Mouse (Mus musculus) embryonic facial prominence, embryonic 15.5 days (tissue): Measurements from ENCODE around the gene Slc16a1. TPM values are rescaled to one million over a fixed set of nuclear protein-coding genes. Genes with fewer than 3 reads are reported as not detected.
"Not testable (repeated sequence)": the region's sequence is repeated elsewhere in the genome, so short reads cannot be mapped to it uniquely, and the experiment has no call there.

Experiments used
- ATAC-seq: fragments of 200-750 bp; cut with Nextera tagmentation; 2 replicates; pipeline ENCODE4 v1.8.0; 2017; ENCODE audit warnings: low read depth, moderate TSS enrichment; ENCODE audit not compliant: insufficient number of reproducible peaks, low FRiP score, low TSS enrichment
- H3K27ac ChIP-seq: fragments of 300-500 bp; sonication (generic); replicated peaks from 2 replicates; pipeline ENCODE4 v1.5.1; 2015; ENCODE audit warnings: mild to moderate bottlenecking, inconsistent platforms
- H3K27me3 ChIP-seq: fragments of 300-500 bp; sonication (generic); 2 replicates; pipeline ENCODE4 v1.6.1; 2015; ENCODE audit warnings: inconsistent platforms
- H3K36me3 ChIP-seq: fragments of 300-500 bp; sonication (generic); 2 replicates; pipeline ENCODE4 v1.6.1; 2015; ENCODE audit warnings: mild to moderate bottlenecking, inconsistent platforms
- H3K4me1 ChIP-seq: fragments of 300-500 bp; sonication (generic); 2 replicates; pipeline ENCODE4 v1.6.1; 2015; ENCODE audit warnings: inconsistent platforms
- H3K4me2 ChIP-seq: fragments of 300-500 bp; sonication (generic); replicated peaks from 2 replicates; pipeline ENCODE4 v1.6.1; 2015; ENCODE audit warnings: mild to moderate bottlenecking, inconsistent platforms
- H3K4me3 ChIP-seq: fragments of 300-500 bp; sonication (generic); replicated peaks from 2 replicates; pipeline ENCODE4 v1.5.1; 2015; ENCODE audit warnings: mild to moderate bottlenecking, inconsistent platforms
- H3K9ac ChIP-seq: fragments of 300-500 bp; sonication (generic); 2 replicates; pipeline ENCODE4 v1.6.1; 2015; ENCODE audit warnings: inconsistent platforms
- H3K9me3 ChIP-seq: fragments of 300-500 bp; sonication (generic); replicated peaks from 2 replicates; pipeline ENCODE4 v1.6.1; 2016; ENCODE audit warnings: inconsistent platforms
- WGBS: fragments of 180-500 bp; shearing (Covaris S2); methylation state at CpG from one replicate; pipeline ENCODE4 v1.1.7; 2015; 5-methylcytosine and 5-hydroxymethylcytosine counted together
- polyA plus RNA-seq: library from polyadenylated mRNA; unstranded; fragments of >200 nt; fragmentation: Nextera tagmentation; extraction: Ambion mirVana; gene quantifications from 2 replicates; pipeline ENCODE4 v1.2.1, GENCODE M21; 2015

Gene Slc16a1
- polyA plus RNA-seq, 1 experiment from 2014 or later: 31.0 TPM

DNA sequence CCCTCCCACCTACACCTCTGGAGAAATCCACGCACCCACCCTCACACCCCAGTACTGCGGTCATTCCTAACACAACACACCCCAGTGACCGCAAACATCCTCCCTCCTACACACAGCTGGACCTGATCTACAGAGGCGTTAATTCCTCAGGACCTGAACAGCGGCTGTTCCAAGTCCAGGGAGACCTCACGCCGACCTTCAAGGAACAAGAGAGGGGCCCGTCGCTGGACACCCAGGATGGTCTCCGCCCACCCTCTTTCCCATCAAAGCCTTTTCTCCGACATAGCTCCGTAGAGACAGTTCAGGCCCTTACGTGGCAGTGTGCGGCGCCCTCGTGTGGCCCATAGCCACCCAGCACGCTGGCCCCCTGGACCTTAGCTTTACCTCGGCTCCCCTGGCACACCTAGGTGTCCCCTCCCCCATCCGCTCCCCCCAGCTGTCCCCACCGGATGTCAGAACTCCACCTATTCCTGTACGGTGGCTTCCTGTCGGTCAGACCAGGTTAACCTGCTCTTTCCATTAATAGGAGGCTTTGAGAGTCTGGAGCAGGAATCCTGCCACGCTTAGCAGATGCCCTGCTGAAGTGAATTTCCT, 36.9 kb downstream of the Slc16a1 start:
- peak overlapping the region; percentile 46 for H3K4me3 ChIP-seq
- no peaks in the 10 kb centered on the region for H3K36me3 ChIP-seq
- H3K4me1 ChIP-seq: peaks cover 33% of the 10 kb centered on the region
- H3K27ac ChIP-seq: no peak overlapping the region
- peak; percentile 58; the same call in 1 of the 2 replicates for ATAC-seq
- H3K4me2 ChIP-seq: peak overlapping the region; percentile 84
- 3% methylated on average over 23 of the region's 23 CpGs for WGBS
- H3K9me3 ChIP-seq: no peaks in the 10 kb centered on the region
- 0 out of 2 replicates have a peak overlapping the region, but pooled peaks have one; percentile 21 for H3K9ac ChIP-seq
- no peaks in the 10 kb centered on the region for H3K27me3 ChIP-seq

DNA sequence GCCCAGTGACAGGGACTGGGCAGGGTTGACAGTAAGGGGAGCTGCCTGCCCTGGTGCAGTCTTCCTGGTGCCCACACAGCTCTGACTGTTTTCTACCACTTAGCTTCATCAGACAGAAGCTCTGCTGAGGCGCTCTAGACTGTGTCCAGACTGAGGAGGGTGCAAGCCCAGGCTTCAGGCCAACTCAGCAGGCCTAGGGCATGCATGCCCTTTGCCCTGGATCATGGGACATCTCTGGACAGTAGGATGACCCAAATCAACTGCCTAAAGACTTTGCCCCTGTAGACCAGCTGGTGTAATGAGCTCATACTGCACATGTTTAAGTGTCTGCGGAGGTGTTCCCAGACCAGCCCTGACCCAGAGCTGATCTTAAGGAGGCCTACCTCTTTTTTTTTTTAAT, 39.3 kb downstream of the Slc16a1 start:
- Histone ChIP-seq H3K36me3 (no peaks in the 10 kb centered on the region), H3K4me3 (no peak overlapping the region), H3K27me3 (no peaks in the 10 kb centered on the region), H3K9ac (no peak overlapping the region), H3K4me1 (peaks cover 17% of the 10 kb centered on the region), H3K27ac (no peak overlapping the region), H3K9me3 (no peaks in the 10 kb centered on the region), H3K4me2 (no peak overlapping the region)
- WGBS: 100% methylated on average over 2 of the region's 2 CpGs
- ATAC-seq: no peak

DNA sequence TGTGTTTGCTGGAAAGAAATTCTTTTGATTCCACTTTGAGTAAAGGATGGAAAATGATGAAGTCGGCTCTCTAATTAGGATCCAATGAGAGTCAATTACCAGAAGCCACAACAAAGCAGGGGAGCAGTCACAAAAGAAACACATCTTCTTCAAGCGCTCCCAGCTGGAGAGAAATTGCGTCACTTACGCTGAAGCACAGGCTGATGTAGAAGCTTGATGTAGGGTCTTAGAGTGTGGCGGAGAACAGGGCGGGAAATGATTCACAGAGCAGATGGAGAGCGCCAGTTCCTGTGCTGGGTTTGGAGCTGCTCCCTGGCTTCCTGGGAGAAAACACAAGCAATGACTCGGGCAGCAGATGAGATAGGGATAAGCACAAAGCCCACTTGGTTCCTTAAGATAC, 40.4 kb downstream of the Slc16a1 start:
- no peak overlapping the region for H3K9ac ChIP-seq
- no peak for ATAC-seq
- 66% methylated on average over 8 of the region's 8 CpGs for WGBS

GRCm38 (mm10) chr3:104682671-104683504, 44.4 kb downstream of the Slc16a1 start:
- H3K27me3 ChIP-seq: no peaks in the 10 kb centered on the region
- no peak overlapping the region for H3K4me2 ChIP-seq
- WGBS: 50% methylated on average over 11 of the region's 11 CpGs
- ATAC-seq: peak; percentile 43; the same call in 1 of the 2 replicates
- no peak overlapping the region for H3K9ac ChIP-seq
- no peaks in the 10 kb centered on the region for H3K4me1 ChIP-seq
- no peaks in the 10 kb centered on the region for H3K36me3 ChIP-seq
- no peak overlapping the region for H3K4me3 ChIP-seq
- no peak overlapping the region for H3K27ac ChIP-seq
- H3K9me3 ChIP-seq: no peaks in the 10 kb centered on the region

More for the DNA sequence above, 40.4 kb downstream of the Slc16a1 start:
- H3K27ac ChIP-seq: no peak overlapping the region
- no peaks in the 10 kb centered on the region for H3K9me3 ChIP-seq
- no peaks in the 10 kb centered on the region for H3K36me3 ChIP-seq
- H3K4me1 ChIP-seq: peaks cover 17% of the 10 kb centered on the region
- no peak overlapping the region for H3K4me3 ChIP-seq
- H3K27me3 ChIP-seq: no peaks in the 10 kb centered on the region
- H3K4me2 ChIP-seq: no peak overlapping the region

DNA sequence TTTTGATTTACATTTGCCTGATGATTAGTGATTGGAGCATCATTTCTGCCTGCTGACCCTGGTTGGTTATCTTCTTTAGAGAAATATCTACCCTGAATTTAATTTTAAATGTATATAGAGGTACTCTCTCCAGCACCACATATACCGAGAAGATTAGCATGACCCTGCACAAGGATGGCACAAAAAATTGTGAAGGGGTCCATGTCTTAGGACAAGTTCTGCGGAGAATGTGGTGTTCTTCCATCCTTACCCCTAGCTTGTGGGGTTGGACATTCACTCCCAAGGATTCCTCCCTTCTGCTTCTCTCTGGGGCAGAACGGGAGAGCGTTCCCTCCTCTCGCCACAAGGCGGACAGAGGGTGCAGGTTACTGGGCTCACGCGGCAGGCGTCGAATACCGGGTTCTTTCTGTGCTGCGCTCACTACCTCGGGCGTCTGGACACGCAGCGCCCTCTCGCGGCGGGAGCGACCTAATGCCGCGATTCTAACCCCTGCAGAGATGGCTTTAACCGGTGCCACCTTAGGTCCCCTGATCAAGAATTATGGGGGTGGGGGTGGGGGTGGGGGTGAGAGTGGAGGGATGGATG, 62.4 kb downstream of the Slc16a1 start:
- Histone ChIP-seq H3K36me3 (no peaks in the 10 kb centered on the region), H3K4me3 (no peak overlapping the region), H3K27me3 (no peaks in the 10 kb centered on the region), H3K4me1 (0 out of 2 replicates have a peak, but pooled peaks cover 4% of the 10 kb centered on the region), H3K27ac (no peak overlapping the region), H3K9ac (no peak overlapping the region), H3K9me3 (no peaks in the 10 kb centered on the region), H3K4me2 (no peak overlapping the region)
- ATAC-seq: peak; percentile 69
- WGBS: 4% methylated on average over 23 of the region's 23 CpGs

DNA sequence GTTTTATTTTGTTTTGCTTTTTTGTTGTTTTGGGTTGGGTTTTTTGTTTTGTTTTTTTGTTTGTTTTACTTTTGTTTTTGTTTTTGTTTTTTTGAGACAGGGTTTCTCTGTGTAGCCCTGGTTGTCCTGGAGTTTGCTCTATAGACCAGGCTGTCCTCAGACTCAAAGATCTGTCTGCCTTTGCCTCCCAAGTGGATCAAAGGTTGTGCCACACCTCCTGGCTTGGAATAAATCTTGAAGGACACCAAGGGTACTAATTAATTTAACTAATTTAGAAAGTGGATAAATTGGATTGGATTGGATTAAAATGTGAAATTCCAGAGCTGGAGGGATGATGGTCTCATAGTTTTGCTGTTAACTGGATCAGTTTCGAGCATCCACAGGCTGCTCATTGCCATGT, 63.3 kb downstream of the Slc16a1 start:
- no peak for ATAC-seq
- H3K27ac ChIP-seq: no peak overlapping the region
- no peaks in the 10 kb centered on the region for H3K36me3 ChIP-seq
- 0 out of 2 replicates have a peak, but pooled peaks cover 4% of the 10 kb centered on the region for H3K4me1 ChIP-seq
- H3K27me3 ChIP-seq: no peaks in the 10 kb centered on the region
- H3K4me3 ChIP-seq: no peak overlapping the region
- H3K4me2 ChIP-seq: no peak overlapping the region
- WGBS: 87% methylated on average over 1 of the region's 1 CpGs
- no peak overlapping the region for H3K9ac ChIP-seq
- H3K9me3 ChIP-seq: no peaks in the 10 kb centered on the region

- Histone ChIP-seq H3K9me3 (no peaks in the 10 kb centered on the region), H3K4me1 (peaks cover 13% of the 10 kb centered on the region), H3K4me2 (no peak overlapping the region), H3K4me3 (no peak overlapping the region), H3K27me3 (no peaks in the 10 kb centered on the region), H3K27ac (no peak overlapping the region), H3K36me3 (no peaks in the 10 kb centered on the region), H3K9ac (no peak overlapping the region)
- ATAC-seq: no peak
- WGBS: 92% methylated on average over 4 of the region's 4 CpGs
Measured at GRCm38 (mm10) chr3:104703941-104704340, 65.5 kb downstream of the Slc16a1 start.

GRCm38 (mm10) chr3:104706446-104706845, 68.0 kb downstream of the Slc16a1 start:
- H3K9ac ChIP-seq: no peak overlapping the region
- ATAC-seq: no peak
- H3K4me2 ChIP-seq: no peak overlapping the region
- H3K27ac ChIP-seq: no peak overlapping the region
- H3K4me1 ChIP-seq: peaks cover 9% of the 10 kb centered on the region
- no peak overlapping the region for H3K4me3 ChIP-seq
- no peaks in the 10 kb centered on the region for H3K9me3 ChIP-seq
- H3K27me3 ChIP-seq: no peaks in the 10 kb centered on the region
- no peaks in the 10 kb centered on the region for H3K36me3 ChIP-seq
- WGBS: 77% methylated on average over 2 of the region's 2 CpGs

- H3K9ac ChIP-seq: not testable (repeated sequence)
- 61% methylated on average over 6 of the region's 6 CpGs for WGBS
- peak; percentile 53 for ATAC-seq
Measured at GRCm38 (mm10) chr3:104706951-104707771, 68.7 kb downstream of the Slc16a1 start.

GRCm38 (mm10) chr3:104707772-104708144, 69.3 kb downstream of the Slc16a1 start:
- WGBS: 42% methylated on average over 1 of the region's 1 CpGs
- H3K4me1 ChIP-seq, ATAC-seq, H3K27ac ChIP-seq, H3K9ac ChIP-seq, H3K27me3 ChIP-seq, H3K36me3 ChIP-seq, H3K4me3 ChIP-seq, H3K4me2 ChIP-seq, H3K9me3 ChIP-seq: not testable (repeated sequence)

More at GRCm38 (mm10) chr3:104706951-104707771, 68.7 kb downstream of the Slc16a1 start:
- H3K27ac ChIP-seq, H3K9me3 ChIP-seq, H3K4me3 ChIP-seq, H3K27me3 ChIP-seq, H3K4me2 ChIP-seq, H3K36me3 ChIP-seq, H3K4me1 ChIP-seq: not testable (repeated sequence)
